Mouse (Mus musculus): ENCODE data around the gene Carmil3.

GRCm38 (mm10) chr14:55458273-55458672 lies 32.2 kb upstream of the Carmil3 start:
- TF ChIP-seq POLR2A (IDR thresholded peaks at IDR 0.05; ENCODE audit: extremely low read depth, insufficient read depth, low read length), result no peak
- peak; percentile 81 for TF ChIP-seq CTCF (IDR thresholded peaks at IDR 0.05; ENCODE audit: low read depth, low read length)
